Mouse (Mus musculus) embryonic facial prominence, embryonic 15.5 days (tissue): Measurements from ENCODE around the gene D2hgdh. TPM values are rescaled to one million over a fixed set of nuclear protein-coding genes. Genes with fewer than 3 reads are reported as not detected.

Experiments
- ATAC-seq: fragments of 200-750 bp; cut with Nextera tagmentation; 2 replicates; pipeline ENCODE4 v1.8.0; 2017; ENCODE audit warnings: low read depth, moderate TSS enrichment; ENCODE audit not compliant: insufficient number of reproducible peaks, low FRiP score, low TSS enrichment
- H3K27ac ChIP-seq: fragments of 300-500 bp; sonication (generic); replicated peaks from 2 replicates; pipeline ENCODE4 v1.5.1; 2015; ENCODE audit warnings: mild to moderate bottlenecking, inconsistent platforms
- H3K27me3 ChIP-seq: fragments of 300-500 bp; sonication (generic); 2 replicates; pipeline ENCODE4 v1.6.1; 2015; ENCODE audit warnings: inconsistent platforms
- H3K36me3 ChIP-seq: fragments of 300-500 bp; sonication (generic); 2 replicates; pipeline ENCODE4 v1.6.1; 2015; ENCODE audit warnings: mild to moderate bottlenecking, inconsistent platforms
- H3K4me1 ChIP-seq: fragments of 300-500 bp; sonication (generic); 2 replicates; pipeline ENCODE4 v1.6.1; 2015; ENCODE audit warnings: inconsistent platforms
- H3K4me2 ChIP-seq: fragments of 300-500 bp; sonication (generic); replicated peaks from 2 replicates; pipeline ENCODE4 v1.6.1; 2015; ENCODE audit warnings: mild to moderate bottlenecking, inconsistent platforms
- H3K4me3 ChIP-seq: fragments of 300-500 bp; sonication (generic); replicated peaks from 2 replicates; pipeline ENCODE4 v1.5.1; 2015; ENCODE audit warnings: mild to moderate bottlenecking, inconsistent platforms
- H3K9ac ChIP-seq: fragments of 300-500 bp; sonication (generic); 2 replicates; pipeline ENCODE4 v1.6.1; 2015; ENCODE audit warnings: inconsistent platforms
- H3K9me3 ChIP-seq: fragments of 300-500 bp; sonication (generic); replicated peaks from 2 replicates; pipeline ENCODE4 v1.6.1; 2016; ENCODE audit warnings: inconsistent platforms
- WGBS: fragments of 180-500 bp; shearing (Covaris S2); methylation state at CpG from one replicate; pipeline ENCODE4 v1.1.7; 2015; 5-methylcytosine and 5-hydroxymethylcytosine counted together
- polyA plus RNA-seq: library from polyadenylated mRNA; unstranded; fragments of >200 nt; fragmentation: Nextera tagmentation; extraction: Ambion mirVana; gene quantifications from 2 replicates; pipeline ENCODE4 v1.2.1, GENCODE M21; 2015

D2hgdh gene
- polyA plus RNA-seq: 18.5 and 18.8 TPM in 2 replicates

DNA sequence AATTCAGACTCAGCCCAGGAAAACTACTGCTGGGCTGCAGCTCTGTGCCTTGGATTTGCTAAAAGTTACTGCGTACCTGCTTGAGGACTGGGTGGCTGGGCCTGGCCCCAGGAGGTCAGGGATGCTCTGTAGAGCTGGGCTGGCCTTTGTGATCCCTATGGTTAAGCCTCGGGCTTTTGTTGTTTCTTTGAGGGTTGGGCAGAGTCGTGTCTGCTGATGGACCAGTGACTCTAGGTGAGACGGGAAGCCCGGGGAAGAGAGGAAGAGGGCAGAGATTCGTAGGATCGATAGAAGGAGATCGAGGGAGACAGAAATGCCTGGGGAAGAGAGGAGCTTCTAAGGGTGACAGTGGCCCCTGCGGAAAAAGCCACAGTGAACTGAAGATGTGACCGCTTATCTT lies at the start of gene D2hgdh:
Gene D2hgdh (plus strand): TSS at position 301 of the 400 bp plus-strand sequence.
- Histone ChIP-seq H3K4me1 (peaks cover 13% of the 10 kb centered on the region), H3K4me2 (peak within 1 kb of the TSS; percentile 81), H3K27me3 (no peaks in the 10 kb centered on the region), H3K4me3 (peak within 1 kb of the TSS; percentile 60), H3K27ac (peak within 1 kb of the TSS; percentile 98), H3K9me3 (no peaks in the 10 kb centered on the region), H3K36me3 (peaks cover 19% of the 10 kb centered on the region), H3K9ac (peak within 1 kb of the TSS; percentile 51)
- WGBS: 8% methylated on average over 10 of the region's 10 CpGs
- ATAC-seq: peak; percentile 8; the same call in 1 of the 2 replicates

GRCm38 (mm10) chr1:93776686-93777085 lies 48.0 kb upstream of the D2hgdh start:
- no peak overlapping the region for H3K4me2 ChIP-seq
- no peak overlapping the region for H3K27ac ChIP-seq
- no peaks in the 10 kb centered on the region for H3K9me3 ChIP-seq
- 72% methylated on average over 5 of the region's 5 CpGs for WGBS
- H3K4me3 ChIP-seq: no peak overlapping the region
- peaks cover 78% of the 10 kb centered on the region for H3K36me3 ChIP-seq
- no peaks in the 10 kb centered on the region for H3K27me3 ChIP-seq
- no peak overlapping the region for H3K9ac ChIP-seq
- ATAC-seq: no peak
- H3K4me1 ChIP-seq: no peaks in the 10 kb centered on the region

GRCm38 (mm10) chr1:93786912-93787311 lies 37.8 kb upstream of the D2hgdh start:
- no peak overlapping the region for H3K9ac ChIP-seq
- 89% methylated on average over 2 of the region's 2 CpGs for WGBS
- H3K4me3 ChIP-seq: no peak overlapping the region
- H3K4me1 ChIP-seq: no peaks in the 10 kb centered on the region
- no peak overlapping the region for H3K4me2 ChIP-seq
- H3K27ac ChIP-seq: no peak overlapping the region
- H3K9me3 ChIP-seq: no peaks in the 10 kb centered on the region
- ATAC-seq: no peak
- H3K27me3 ChIP-seq: no peaks in the 10 kb centered on the region
- peaks cover 92% of the 10 kb centered on the region for H3K36me3 ChIP-seq

DNA sequence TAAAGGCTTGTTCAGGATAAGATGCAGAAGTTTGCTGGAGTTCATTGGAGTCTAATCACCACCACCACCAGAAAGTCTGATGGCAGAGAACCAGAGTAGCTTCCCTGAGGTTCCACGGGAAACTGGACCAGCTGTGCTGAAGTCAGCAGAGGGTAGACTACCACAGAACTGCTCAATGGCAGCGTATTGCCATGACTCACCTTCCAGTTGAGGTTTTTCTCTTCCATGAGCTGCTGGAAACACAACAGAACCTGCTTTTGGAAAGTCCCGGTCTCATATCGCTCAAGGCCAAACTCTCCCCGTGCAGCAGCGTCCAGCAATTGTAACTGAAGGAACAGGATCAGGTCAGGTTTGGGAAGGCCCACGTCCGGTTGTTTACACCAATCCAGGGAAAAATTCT lies 30.2 kb upstream of the D2hgdh start:
- Histone ChIP-seq H3K4me2 (no peak overlapping the region), H3K27me3 (no peaks in the 10 kb centered on the region), H3K4me1 (no peaks in the 10 kb centered on the region), H3K9me3 (no peaks in the 10 kb centered on the region), H3K4me3 (no peak overlapping the region), H3K27ac (no peak overlapping the region), H3K36me3 (peaks cover 71% of the 10 kb centered on the region), H3K9ac (no peak overlapping the region)
- 97% methylated on average over 8 of the region's 8 CpGs for WGBS
- ATAC-seq: no peak

DNA sequence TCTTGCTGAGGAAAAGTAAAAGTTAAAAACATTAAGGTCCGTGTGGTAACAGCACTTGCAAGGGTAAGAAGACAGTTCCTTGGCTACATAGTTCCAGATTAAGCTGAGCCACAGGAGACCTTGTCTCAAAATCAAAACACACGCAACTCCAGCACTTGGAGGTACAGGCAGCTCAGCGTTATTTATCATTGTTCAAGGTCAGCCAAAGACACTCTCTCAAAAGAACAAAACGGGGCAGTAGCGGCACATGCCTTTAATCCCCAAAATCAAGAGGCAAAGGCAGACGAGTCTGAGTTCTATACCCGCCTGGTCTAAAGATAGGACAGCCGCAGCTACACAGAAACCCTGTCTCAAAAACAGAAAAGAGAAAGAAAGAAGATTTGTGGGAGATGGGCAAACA lies 28.8 kb upstream of the D2hgdh start:
- 82% methylated on average over 8 of the region's 8 CpGs for WGBS
- H3K4me3 ChIP-seq: no peak overlapping the region
- no peaks in the 10 kb centered on the region for H3K9me3 ChIP-seq
- H3K4me1 ChIP-seq: peaks cover 4% of the 10 kb centered on the region; the same call in 1 of the 2 replicates
- no peak for ATAC-seq
- H3K36me3 ChIP-seq: peaks cover 64% of the 10 kb centered on the region
- H3K27ac ChIP-seq: no peak overlapping the region
- no peak overlapping the region for H3K4me2 ChIP-seq
- H3K27me3 ChIP-seq: no peaks in the 10 kb centered on the region
- no peak overlapping the region for H3K9ac ChIP-seq

- Histone ChIP-seq H3K4me1 (peaks cover 40% of the 10 kb centered on the region), H3K9ac (peak overlapping the region; percentile 81), H3K9me3 (no peaks in the 10 kb centered on the region), H3K27ac (peak overlapping the region; percentile 89), H3K4me3 (peak overlapping the region; percentile 86), H3K36me3 (peaks cover 27% of the 10 kb centered on the region; the same call in 1 of the 2 replicates), H3K4me2 (peak overlapping the region; percentile 70), H3K27me3 (no peaks in the 10 kb centered on the region)
- WGBS: 72% methylated on average over 21 of the region's 21 CpGs
- no peak for ATAC-seq
Measured at GRCm38 (mm10) chr1:93800670-93801503, 23.8 kb upstream of the D2hgdh start.

- peaks cover 41% of the 10 kb centered on the region for H3K4me1 ChIP-seq
- H3K27me3 ChIP-seq: no peaks in the 10 kb centered on the region
- peak; percentile 65 for ATAC-seq
- 0% methylated on average over 42 of the region's 42 CpGs for WGBS
- H3K4me3 ChIP-seq: peak within 1 kb of the TSS; percentile 86
- H3K9ac ChIP-seq: peak within 1 kb of the TSS; percentile 81
- peak within 1 kb of the TSS; percentile 89 for H3K27ac ChIP-seq
- H3K9me3 ChIP-seq: no peaks in the 10 kb centered on the region
- H3K36me3 ChIP-seq: peaks cover 36% of the 10 kb centered on the region
- H3K4me2 ChIP-seq: peak within 1 kb of the TSS; percentile 93
Measured at GRCm38 (mm10) chr1:93801741-93802238, 22.9 kb upstream of the D2hgdh start, which contains the start of gene Dtymk. Gene Dtymk, minus strand, starts transcription at chr1:93801934.

DNA sequence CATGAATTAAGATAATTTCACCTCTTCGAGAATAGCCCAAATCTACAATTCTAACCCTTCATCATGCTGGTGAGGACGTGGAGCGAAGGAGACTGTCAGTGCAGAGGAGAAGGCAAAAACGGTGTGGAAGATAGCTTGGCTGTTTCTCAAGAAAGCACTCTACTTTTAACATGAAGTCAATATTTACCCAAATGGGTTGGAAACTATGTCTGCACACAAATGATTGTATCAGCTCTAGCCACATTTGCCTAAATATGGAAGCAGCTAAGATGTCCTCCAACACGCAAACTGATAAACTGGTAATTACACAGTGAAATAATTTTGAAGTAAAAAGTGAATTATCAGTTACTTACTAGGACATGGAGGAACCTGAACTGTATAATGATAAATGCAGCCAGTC lies 21.9 kb upstream of the D2hgdh start:
- Histone ChIP-seq H3K9me3 (no peaks in the 10 kb centered on the region), H3K27me3 (no peaks in the 10 kb centered on the region), H3K4me1 (peaks cover 41% of the 10 kb centered on the region), H3K9ac (no peak overlapping the region), H3K4me3 (peak overlapping the region; percentile 91), H3K27ac (peak overlapping the region; percentile 89; the same call in 1 of the 2 replicates), H3K36me3 (peaks cover 38% of the 10 kb centered on the region), H3K4me2 (0 out of 2 replicates have a peak overlapping the region, but pooled peaks have one; percentile 93)
- WGBS: 77% methylated on average over 5 of the region's 5 CpGs
- ATAC-seq: no peak

DNA sequence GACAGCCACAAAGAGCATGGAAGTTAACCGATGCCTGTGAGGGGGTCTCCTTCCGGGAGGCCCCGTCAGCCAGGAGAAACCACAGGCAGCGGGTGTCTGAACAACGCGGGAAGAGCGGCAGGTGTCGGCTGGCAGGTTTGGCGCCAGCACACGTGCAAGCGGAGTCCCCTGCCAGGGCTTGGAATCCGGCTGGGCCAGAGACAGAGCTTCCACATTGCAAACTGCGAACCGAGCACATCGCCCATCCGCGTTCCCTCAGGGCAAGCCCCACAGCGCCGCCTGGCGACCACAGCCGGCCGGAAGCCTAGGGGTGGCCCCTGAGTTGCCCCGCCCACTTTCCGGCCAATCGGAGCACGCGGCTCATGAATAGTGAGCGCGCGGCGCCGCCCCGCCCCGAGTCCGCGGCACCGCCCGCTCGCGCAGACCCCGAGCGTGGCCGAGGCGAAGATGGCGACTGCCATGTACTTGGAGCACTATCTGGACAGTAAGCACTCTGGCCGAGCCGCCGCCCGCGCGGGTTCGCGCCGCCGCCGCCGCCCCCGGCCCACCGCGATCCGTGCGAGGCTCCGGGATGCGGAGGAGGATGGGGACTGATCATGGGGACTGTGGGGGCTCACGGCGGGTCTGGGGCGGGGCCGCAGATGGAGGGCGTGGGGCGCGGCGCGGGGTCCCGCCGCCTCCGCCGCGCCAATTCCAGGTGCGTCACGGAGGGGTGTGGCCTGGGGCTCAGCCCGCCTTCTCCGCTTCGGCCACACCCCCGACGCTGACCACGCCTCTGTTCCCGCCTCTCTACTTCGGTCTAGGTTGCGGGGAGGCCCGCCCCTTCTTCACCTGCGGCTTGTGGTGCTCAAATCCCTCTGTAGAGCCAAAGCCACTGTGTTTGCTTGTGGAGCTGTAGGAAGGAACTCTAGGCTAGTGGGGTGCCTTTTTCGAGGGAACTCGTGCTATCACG lies 20.9 kb upstream of the D2hgdh start, which contains the start of gene Ing5:
Gene Ing5 (plus strand): TSS at position 410 of the 952 bp plus-strand sequence.
- Histone ChIP-seq H3K4me1 (peaks cover 41% of the 10 kb centered on the region), H3K27me3 (no peaks in the 10 kb centered on the region), H3K36me3 (peaks cover 40% of the 10 kb centered on the region), H3K9me3 (no peaks in the 10 kb centered on the region), H3K4me2 (peak within 1 kb of the TSS; percentile 93), H3K27ac (peak within 1 kb of the TSS; percentile 99), H3K9ac (peak within 1 kb of the TSS; percentile 89), H3K4me3 (peak within 1 kb of the TSS; percentile 91)
- under 1% methylated on average over 83 of the region's 94 CpGs for WGBS
- peak; percentile 94 for ATAC-seq

GRCm38 (mm10) chr1:93804818-93805217 lies 19.9 kb upstream of the D2hgdh start:
- Histone ChIP-seq H3K27me3 (no peaks in the 10 kb centered on the region), H3K4me2 (peak overlapping the region; percentile 93), H3K27ac (no peak overlapping the region), H3K9me3 (no peaks in the 10 kb centered on the region), H3K9ac (0 out of 2 replicates have a peak overlapping the region, but pooled peaks have one; percentile 21), H3K4me1 (peaks cover 41% of the 10 kb centered on the region), H3K4me3 (peak overlapping the region; percentile 91), H3K36me3 (peaks cover 38% of the 10 kb centered on the region)
- no peak for ATAC-seq
- WGBS: 80% methylated on average over 4 of the region's 4 CpGs
